Mouse (Mus musculus) layer of hippocampus, postnatal 14 days (tissue): ENCODE measurements around the gene Aatf. TPM values are rescaled to one million over a fixed set of nuclear protein-coding genes. Genes with fewer than 3 reads are reported as not detected.

Experiments used
- DNase-seq, 2 experiments: peaks; one replicate each; pipeline ENCODE4 v3.0.0; 2021 to 2022; ENCODE audit warnings: low spot score in 2 of 2, mixed read lengths in 1 of 2
- total RNA-seq, 2 experiments: library from RNA; stranded (reverse); gene quantifications; 2 replicates each; pipeline ENCODE4 v1.2.3; 2021

Gene Aatf
- total RNA-seq, 2 experiments from 2014 or later, result 19.8 to 23.4 TPM

- DNase-seq, result no peak
Measured at GRCm38 (mm10) chr11:84522577-84523320, 9.4 kb upstream of the Aatf start.

GRCm38 (mm10) chr11:84521751-84522299, 8.5 kb upstream of the Aatf start:
- no peak for DNase-seq

GRCm38 (mm10) chr11:84521071-84521390, 7.7 kb upstream of the Aatf start:
- no peak for DNase-seq

GRCm38 (mm10) chr11:84520269-84521070, 7.1 kb upstream of the Aatf start:
- no peak for DNase-seq

GRCm38 (mm10) chr11:84519576-84520268, 6.4 kb upstream of the Aatf start:
- DNase-seq, result no peak

DNA sequence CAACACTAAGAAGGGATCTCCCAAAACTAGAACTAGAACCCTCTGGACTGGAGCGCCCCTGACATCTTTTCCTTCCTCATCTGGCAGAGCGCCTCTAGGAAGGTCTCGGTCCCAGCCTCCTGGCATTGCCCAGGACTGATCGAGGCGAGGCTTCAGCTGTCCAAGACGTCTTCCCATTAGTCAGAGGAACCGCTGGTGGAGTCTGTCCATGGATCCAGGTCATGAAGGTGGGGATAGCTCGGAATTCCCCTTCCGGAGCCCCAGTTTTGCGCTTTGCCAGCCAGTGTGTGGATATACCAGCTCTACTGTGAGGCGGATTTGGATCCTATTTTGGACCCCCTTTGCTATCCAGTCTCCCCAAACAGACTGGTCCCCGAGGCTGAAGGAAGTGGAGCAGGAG, 5.7 kb upstream of the Aatf start:
- DNase-seq, result no peak

GRCm38 (mm10) chr11:84518261-84518660, 4.9 kb upstream of the Aatf start:
- no peak for DNase-seq

DNA sequence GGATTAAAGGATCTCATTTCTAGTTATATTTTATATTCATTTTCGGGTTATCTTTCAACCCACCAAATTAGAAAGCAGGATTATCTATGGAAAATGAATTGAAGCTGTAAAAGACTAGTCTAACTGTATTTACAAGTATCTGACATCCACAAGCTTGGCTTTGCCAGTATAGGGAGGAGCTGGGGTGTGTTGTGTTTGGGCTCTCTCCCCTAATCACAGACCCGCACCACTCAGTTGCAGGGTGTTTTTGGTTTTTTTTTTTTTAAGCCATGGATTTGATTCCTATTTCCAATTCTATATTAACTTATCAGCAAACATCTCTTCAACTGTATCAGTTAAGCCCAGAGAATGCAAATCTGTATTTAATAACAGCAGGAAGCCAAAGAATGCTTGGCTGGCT, 4.1 kb upstream of the Aatf start:
- no peak for DNase-seq

DNA sequence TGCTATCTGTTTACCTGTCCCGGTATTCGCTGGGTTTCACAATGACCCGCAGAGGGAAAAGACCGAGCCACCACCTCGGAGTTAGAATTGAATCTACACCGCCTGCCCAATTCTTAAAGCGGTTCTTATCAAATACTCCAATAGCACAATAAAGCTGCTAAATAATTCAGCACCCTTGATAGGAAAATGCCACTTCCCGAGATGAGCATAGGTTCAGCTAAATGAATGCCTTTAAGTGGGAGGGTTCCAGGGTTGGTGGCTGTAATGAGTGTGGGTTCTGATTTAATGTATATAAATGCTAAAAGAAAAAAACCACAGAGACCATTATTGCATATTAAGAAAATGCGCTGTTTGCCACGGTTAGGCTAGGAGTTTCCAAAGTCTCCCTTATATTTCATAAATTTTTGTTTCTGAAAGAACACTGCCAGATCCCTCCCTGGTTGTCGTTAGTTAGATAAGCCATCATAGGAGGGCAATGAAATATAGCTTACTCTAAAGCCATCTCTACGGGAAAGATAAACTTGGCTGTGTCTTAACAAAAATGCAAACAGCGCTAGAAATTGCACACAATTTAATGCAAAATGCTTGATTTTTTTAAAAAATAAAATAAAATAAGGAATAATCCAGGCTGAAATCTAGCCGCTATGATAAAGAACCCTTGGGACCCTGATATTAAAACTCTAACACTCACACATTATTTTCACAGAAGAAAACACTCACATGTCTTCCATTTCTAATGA, 3.3 kb upstream of the Aatf start:
- DNase-seq, result no peak

- no peak for DNase-seq
Measured at GRCm38 (mm10) chr11:84512031-84512430, 1.3 kb downstream of the Aatf start.

GRCm38 (mm10) chr11:84504296-84504695, 9.0 kb downstream of the Aatf start:
- DNase-seq, result no peak

GRCm38 (mm10) chr11:84497944-84498343, 15.4 kb downstream of the Aatf start:
- no peak for DNase-seq

DNA sequence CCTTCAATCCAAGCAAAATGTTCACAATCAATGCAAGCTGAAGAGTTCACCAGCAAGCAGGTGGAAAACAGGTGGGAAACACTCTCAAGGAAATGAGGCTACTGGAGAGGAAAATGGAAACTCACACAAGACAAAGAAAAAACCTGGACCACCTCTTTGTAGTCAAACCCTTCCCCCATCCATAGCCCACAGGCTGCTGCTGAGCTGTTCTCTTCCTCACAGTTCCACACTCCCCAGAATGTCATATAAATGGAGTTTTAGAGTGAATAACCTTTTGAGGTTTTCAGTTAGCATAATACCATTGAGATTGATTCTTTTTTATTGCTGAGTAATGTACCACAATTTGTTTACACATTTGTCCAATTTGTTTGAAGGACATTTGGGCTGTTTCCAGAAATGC, 16.4 kb downstream of the Aatf start:
- DNase-seq, result no peak

DNA sequence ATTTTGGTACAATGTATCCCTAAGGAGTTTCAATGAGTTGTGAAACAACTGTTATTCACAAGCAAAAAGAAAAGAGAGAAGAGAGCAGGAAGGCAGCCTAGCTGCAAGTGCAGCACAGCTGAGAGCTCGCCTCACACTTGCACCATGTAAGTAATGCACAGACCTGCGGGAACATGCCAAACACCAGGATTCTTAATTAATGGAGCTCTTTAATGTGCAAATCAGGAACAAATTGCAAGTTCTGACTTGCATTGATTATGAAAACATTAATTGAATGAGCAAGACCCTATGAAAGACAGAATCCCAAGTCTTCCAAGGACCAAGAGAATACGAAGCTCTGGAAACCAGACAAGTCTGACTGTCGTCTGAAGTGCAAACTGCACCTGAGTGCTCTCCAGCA, 17.5 kb downstream of the Aatf start:
- DNase-seq, result no peak

DNA sequence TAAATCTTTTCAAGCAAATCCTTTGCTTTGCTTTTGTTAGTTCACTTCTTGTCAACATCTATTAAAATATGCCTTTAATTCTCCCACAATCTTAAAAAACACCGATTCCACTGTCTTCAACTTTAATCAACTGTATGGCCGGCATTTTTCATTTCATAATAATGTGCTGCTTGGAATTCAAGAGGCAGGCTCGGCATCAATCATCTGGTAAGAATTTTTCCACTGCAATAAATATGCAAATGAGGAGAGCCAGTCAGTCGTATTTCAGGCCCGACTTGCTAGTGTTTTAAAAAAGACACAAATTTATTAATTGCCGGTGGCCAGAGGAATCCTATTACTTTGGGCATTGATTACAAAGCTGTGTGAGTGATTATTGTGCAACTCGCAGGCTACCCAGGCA, 31.7 kb downstream of the Aatf start:
- no peak for DNase-seq

DNA sequence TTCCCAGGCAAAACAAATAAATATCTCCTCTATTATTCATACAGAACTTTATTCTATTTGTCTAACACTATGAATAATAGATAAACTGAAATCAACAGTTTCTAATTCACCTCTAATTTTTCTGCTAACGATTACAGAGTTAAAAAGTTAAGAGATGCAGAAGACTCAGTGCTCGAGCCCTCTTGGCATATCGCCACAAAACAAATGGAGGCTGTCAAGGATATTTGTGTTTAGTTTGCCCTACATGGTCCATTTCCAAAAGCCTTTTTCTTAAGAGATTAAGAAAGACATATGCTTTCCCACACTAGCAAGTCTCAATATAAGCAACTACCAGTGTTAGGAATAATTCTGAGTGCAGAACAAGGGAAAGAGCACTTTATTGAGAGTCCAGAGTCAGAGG, 32.9 kb downstream of the Aatf start:
- no peak for DNase-seq

DNA sequence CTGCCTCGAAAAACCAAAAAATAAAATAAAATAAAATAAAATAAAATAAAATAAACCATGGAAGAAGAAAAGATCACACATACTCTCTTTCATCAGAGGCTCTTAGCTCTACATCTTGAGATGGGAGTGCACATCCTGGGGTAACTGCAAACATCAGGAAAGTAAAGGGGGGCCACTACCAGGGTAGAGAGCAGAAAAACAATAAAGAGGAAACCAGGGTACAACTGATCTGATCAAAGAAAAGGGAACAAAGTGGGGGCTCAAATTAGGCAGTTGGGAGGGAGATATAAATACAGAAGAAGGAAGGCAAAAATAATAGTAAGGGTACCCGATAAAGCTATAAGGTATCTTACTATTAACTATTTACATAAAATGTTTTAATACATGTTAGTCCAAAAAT, 36.7 kb downstream of the Aatf start:
- no peak for DNase-seq

- no peak for DNase-seq
Measured at GRCm38 (mm10) chr11:84475991-84476390, 37.3 kb downstream of the Aatf start.

GRCm38 (mm10) chr11:84473093-84473667, 40.1 kb downstream of the Aatf start:
- no peak for DNase-seq

- DNase-seq, result no peak
Measured at GRCm38 (mm10) chr11:84464571-84464970, 48.8 kb downstream of the Aatf start.

- DNase-seq, result no peak
Measured at GRCm38 (mm10) chr11:84453901-84454300, 59.4 kb downstream of the Aatf start.
